Mouse (Mus musculus) lung, adult 2 months (tissue): Measurements from ENCODE around the gene Dhx9.

Source experiments
- CTCF ChIP-seq: fragments of 200-500 bp; IDR thresholded peaks from 2 replicates; pipeline ENCODE4 v1.5.1; 2011; ENCODE audit warnings: mild to moderate bottlenecking, low read length, control low read depth; ENCODE audit not compliant: insufficient read depth
- POLR2A ChIP-seq: fragments of 200-500 bp; IDR thresholded peaks from 2 replicates; pipeline ENCODE4 v1.6.1; 2011; ENCODE audit warnings: low read depth, mild to moderate bottlenecking, control low read depth, low read length, borderline replicate concordance; ENCODE audit errors: extremely low read depth

DNA sequence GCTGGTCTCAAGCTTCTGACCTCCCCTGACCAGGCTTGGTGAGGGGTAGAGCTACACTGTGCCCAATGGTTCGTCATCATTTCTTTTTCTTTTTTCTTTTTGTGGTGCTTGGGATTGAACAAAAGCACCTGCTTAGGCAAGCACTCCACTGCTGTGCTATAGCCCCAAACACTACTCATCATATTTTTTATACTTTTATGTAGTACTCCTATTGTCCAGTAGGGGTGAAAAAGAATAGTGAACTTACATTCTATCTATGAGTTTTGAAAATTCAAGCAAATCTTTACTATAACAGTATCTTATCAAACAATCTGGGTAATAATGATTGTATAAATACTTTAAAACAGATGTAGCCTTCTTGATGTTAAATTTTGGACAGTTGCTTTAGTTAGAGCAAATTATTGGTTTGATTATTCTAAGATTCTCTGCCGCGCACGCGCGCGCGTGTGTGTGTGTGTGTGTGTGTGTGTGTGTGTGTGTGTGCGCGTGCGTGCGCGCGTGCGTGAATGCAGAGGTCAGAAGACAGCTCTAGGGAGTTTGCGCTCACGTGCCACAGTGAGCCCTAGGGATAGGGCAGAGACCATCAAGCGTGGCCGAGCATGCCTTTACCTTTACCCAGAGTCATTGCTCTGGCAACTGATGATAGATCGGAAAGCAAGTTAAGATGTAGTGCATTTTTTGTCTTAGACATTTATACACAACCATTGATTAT, 41.2 kb downstream of the Dhx9 start:
- TF ChIP-seq CTCF (no peak), POLR2A (no peak)
